Mouse (Mus musculus) adrenal gland (tissue): ENCODE measurements around the gene Flrt1.
"Not testable (repeated sequence)": the region's sequence is repeated elsewhere in the genome, so short reads cannot be mapped to it uniquely, and the experiment has no call there.

Experiments
- intact Hi-C: fragments of 180-260 bp; cut with DNase I; formaldehyde crosslinking; loops from one replicate; pipeline ENCODE4 v1.15.1; 2025

Flrt1 gene

DNA sequence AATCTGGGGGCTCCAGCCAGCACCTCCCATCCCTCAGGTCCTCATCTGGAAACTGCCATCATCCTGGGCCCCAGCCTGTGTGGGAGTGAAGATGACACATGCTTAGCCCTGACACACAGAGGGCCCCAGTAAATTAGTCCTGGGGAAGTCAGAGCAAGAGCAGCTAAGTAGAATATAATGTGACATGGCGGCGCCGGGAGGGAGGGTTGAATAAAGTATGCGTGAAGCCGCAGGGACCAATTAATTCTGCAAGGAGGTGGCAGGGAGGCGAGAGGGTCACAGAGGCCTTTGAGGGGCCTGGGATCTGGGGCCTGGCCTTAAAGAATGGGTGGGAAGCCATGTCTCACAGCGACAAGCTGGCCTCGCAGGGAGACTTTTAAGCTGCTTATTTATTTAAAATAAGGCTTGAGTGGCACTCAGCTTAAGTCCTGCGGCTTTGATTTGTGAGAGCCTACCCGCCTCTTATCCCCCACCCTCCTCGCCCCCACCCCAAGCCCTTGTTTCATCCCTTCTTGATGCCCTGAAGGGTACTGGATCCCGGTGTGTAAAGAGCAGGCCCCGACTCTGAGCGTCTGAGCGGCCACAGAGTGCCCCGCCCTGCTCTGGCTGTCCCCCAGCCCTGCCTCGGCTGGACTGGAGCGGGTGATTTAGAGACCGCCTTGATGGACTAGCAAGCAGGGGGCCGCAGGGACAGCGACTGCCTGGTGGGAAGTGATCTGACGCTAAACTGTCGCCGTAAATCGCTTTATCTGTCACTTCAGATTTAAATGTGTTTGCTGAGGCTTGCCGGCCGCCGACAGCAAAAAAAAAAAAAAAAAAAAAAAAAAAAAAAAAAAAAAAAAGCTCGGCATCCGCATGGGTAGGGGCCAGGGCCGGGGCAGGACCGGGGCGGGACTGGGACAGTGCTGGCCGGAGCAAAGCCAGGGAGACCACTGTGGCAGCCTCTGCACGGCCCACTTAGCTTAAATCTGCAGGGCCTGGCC is 35.5 kb downstream of the Flrt1 start:
- intact Hi-C loops = loop anchor here (5.0 to 10.0 kb wide), 2 partner anchors 37 to 345 kb away; partner anchors contain the start of genes 2700081O15Rik and Flrt1

DNA sequence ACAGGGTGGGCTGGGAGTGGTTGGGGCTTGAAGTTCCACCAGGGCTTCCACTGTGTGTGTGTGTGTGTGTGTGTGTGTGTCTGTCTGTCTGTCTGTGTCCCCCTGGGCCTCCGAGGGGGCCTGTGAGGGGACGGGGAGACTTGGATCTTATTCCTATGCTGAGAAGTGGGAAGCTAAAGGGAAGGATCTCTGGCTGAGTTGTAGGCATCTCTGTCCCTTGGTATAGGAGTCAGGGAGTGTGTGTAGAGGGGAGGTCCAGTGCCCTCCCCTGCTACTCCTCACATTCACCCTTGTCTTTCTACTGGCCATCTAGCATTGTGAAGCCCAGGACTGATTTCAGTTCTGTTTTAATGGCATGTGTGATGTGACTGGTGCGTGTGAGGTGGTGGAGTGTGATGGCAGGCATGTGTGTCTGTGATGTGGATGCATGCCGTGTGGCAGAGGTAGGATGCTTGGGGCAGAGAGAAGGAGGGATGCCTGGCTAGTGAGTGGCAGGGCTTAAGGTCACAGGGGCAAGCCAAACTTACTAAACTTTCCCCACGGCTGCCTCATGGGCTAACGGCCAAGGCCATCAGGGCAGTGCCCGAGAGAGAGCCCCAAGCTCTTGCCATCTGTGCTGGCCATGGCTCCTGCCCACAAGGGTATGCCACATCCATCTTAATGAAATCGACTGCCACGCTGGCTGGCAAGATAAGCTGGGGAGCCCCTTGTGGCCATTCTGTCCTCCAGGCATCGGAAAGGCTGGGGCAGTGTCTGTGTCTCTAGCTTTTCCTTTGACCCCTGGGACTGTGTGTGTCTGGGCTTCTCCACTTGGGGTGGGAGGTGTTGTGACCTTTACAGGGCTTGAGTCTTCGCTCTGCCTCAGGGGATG is 36.6 kb downstream of the Flrt1 start:
- intact Hi-C loops = loop anchor here (10.0 kb wide), 1 partner anchor 346 kb away; the partner anchor contains the start of gene 2700081O15Rik

DNA sequence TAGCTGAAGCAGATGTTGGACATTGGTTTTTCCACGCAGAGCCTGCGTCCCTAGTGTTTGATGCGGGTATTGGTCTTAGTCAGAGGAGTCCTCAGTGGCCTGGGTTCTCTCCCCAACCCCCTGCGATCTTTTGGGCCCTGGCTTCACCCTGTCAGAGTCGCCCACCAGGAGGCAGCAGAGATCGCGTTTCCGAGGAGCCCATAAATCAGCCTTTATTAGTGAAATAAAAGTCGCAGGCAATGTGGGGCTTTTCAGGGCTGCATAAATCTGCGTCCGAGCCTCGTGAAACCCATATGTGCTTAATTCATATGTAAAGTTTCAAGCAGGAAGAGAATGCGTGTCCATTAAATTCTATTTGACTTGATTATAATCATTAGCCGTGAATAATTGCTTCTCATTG is 37.4 kb downstream of the Flrt1 start:
- intact Hi-C loops = loop anchor here (10.0 kb wide), 1 partner anchor 347 kb away; the partner anchor contains the start of gene 2700081O15Rik

DNA sequence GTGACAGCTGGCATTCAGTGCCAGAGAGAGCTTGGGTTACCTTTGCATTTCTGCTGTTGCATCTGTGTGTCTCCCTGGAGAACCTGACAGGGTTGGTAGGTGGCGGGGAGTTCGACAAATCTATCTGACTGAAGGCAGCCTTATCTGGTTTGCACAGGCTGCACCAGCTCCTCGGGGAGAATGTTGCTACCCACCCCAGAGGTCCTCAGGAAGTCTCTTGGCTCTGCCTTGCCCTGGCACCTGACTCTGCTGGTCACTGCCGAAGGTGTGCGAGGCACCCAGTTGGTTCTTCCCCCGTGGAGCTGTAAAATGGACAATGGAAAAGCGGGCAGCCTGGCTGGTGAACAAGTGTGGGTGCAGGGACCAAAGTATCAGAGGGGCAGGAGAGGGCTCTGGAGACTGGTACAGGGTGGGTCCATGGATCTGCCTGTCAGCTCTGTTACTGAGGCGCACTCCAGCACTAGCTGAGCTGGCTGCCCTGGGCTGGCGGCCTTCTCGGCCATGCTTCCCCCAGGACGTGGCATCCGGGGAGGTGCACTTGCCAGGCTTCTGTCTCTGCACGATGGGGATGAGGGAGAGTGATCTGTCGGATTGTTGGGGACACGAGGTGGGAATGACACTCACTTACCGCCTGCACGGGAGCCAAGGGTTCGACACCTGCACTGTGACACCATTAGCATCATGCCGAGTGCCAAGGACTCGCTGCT is 38.0 kb downstream of the Flrt1 start:
- intact Hi-C loops = loop anchor here (1.0 to 10.0 kb wide), 2 partner anchors 129 to 347 kb away; partner anchors contain the start of gene 2700081O15Rik

DNA sequence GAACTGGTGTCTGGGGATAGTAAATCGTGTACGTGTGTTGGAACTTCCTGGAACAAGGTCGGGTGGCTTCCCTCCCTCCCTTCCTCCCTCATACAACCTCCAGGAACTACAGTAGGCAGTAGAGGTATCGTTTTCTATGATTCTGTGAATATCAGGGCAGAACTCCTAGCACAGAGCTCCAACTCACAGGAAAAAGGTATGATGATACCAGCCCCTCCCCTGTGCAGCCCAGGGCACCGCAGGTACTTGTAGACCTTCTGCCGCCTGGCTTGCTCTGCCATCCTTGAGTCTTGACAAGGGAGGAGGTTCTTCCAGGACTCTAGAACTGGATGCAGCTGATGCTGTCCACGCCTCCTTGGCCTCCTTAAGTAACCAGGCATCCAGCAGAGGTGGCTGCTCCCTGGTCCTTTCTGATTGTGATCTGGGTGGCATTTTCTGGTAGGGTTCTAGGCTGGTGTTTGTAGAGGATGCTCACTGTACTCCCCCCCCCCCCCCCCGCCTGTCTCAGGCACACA is 38.6 kb downstream of the Flrt1 start:
- intact Hi-C loops = loop anchor here (1.0 to 10.0 kb wide), 2 partner anchors 129 to 348 kb away; partner anchors contain the start of gene 2700081O15Rik

DNA sequence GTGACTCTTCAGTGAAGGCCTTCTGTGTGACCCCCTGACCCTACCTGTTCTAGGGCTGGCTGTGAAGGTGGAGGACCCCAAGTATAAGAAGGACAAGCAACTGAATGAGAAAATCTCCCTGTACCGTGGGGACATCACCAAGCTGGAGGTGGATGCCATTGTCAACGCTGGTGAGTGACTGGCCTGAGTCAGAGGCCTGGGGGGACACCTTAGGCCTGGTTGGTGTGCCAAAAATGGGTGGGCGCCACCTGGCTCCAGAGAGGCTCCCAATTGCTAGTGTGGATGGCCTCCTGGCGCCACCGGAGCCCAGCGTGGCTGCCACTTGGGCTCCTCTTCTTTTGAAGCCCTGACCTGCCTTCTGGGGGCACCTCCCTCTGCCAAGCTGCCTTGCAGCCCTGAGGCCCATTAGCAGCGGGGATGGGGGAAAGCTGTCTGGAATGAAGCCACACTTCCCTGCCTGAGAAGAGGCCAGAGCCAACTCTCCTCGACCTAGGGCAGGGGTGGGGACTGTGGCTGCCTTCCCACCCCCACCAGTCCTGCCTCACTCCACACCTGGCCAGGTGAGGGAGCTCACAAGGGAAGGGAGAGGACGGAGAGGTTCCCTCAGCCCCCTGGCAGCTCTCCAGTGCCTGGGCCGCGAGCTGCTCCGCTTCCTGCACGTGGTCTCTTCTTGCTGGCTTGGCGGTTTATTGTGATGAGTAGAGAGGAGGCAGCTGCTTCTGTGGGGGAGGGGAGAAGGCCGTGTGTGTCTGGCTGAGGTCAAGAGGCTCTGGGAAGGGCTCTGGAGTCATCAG is 39.3 kb downstream of the Flrt1 start:
- intact Hi-C loops = loop anchor here (10.0 kb wide), 1 partner anchor 349 kb away; the partner anchor contains the start of gene 2700081O15Rik

DNA sequence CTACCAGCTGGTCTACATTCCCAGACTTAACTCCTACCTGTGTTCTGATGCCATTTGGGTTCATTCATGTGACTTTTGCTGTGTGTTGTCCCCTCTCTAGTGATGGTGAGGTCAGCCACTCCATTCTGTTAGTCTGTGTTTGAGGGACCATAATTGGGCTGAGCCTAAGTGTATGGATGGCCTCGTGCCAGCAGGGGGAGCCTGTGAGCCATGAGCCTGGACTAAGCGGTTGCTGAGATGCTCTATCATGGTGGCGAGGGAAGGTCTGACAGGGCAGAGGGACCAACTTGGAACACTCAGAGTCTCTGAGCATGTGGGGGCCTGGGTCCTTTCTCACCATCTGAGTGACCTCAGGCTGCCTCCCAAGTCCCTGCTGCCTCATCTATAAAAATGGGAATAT is 41.0 kb downstream of the Flrt1 start:
- intact Hi-C loops = loop anchor here (10.0 kb wide), 1 partner anchor 350 kb away; the partner anchor contains the start of gene 2700081O15Rik

DNA sequence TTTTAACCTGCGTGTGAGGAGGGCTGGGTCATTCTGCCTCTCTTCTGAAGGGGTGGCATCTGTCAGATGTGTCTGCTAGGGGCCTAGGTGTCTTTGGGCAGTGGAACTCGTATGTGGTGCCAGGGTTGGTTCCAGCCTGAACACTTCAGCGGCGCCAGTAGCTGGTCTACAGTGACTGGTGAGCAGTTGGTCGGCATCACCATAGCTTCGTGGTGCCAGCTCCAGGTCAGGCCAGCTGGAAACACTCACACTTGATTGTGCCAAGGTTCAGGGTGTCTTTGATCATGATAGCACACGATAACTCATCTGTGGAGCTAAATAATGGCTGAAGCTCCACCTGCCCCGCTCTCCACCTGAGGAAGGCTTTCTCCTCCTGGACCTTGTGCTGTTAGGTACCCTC is 42.6 kb downstream of the Flrt1 start:
- intact Hi-C loops = loop anchor here (10.0 kb wide), 1 partner anchor 352 kb away; the partner anchor contains the start of gene 2700081O15Rik

DNA sequence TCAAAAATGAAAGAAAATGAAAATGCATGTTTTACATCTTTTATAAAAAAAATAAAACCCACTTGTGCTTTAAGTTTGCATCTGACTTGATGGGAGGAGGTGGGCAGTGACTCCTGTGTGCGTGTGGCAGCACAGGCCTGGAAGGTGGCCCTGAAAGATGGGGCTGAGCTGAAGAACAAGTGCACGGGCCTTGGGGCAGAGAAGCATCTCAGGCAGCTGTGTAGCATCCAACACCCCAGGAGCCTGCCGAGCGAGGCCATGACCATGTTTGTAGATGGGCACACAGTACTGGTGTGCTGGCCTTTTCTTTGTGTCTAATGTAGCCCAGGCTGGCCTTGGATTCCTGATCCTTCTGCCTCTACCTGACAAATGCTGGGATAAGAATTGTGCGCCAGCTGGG is 43.4 kb downstream of the Flrt1 start:
- intact Hi-C loops = loop anchor here (10.0 kb wide), 1 partner anchor 353 kb away; the partner anchor contains the start of gene 2700081O15Rik

DNA sequence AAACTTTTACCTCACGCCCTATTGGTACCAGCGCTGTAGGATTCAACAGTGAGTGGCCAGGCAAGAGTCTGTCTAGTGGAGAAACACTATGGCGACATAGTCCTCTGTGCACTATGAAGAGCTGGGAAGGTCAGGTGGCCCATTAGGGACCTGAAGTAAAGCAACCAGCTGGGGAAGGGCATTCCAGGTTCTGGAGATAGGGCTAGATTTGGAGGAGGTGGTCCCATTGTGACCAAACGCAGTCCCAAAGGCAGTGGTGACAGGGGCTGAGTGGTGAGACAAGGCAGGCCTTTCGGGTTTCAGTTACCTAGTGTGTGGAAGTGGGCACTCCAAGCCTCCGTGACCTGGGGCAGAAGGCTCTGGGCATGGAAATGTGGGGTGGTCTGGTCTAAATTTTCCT is 47.0 kb downstream of the Flrt1 start:
- intact Hi-C loops = no loop called here

DNA sequence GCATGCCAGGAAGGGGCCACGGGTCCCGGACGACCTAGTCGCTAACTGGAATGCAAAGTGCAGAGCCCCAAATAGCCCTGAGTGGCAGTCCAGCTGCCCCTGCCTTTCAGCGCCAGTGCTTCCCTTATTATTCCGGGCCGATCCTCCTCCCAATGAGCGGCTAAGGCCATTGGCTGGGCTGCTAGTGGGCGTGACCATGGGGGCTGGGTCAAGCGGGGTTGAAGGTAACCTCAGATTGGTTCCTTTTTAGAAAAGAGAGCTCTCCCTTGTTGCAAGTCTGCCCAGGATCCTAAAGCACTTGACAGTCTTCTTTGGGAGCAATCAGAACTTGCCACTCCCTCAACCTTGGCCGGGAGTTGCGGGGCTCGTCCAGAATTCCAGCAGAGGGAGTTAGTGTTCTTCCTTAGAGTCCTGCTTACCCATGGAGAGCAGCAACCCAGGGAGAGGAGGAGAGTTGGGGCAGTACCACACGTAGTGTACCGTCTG is 47.8 kb downstream of the Flrt1 start:
- intact Hi-C loops = no loop called here

DNA sequence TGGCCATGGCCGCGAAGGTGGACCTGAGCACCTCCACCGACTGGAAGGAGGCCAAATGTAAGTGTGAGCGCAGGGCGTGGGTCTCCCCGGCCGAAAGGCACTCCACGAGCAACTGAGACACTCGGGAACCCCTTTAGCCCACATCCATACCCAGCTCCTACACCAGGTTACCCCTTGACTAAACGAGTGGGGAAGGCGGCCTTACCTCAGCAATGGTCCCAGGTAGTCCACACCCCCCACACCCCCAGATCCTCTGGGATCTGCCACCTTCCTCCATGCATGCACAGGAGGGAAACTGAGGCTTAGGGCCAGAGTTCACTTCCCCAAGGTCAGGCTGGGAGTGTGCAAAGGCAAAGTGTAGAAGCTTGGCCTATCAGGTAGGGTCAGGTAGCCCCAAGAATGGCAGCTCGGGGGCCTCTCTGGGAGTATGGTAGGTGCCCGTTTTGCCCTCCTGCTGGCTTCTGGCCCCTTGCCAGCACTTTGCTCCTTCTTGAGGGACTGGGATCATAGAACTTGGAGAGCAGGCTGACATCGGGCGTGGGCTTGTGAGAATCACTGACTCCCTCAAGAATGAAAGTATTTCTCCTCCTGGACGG is 48.3 kb downstream of the Flrt1 start:
- intact Hi-C loops = no loop called here

DNA sequence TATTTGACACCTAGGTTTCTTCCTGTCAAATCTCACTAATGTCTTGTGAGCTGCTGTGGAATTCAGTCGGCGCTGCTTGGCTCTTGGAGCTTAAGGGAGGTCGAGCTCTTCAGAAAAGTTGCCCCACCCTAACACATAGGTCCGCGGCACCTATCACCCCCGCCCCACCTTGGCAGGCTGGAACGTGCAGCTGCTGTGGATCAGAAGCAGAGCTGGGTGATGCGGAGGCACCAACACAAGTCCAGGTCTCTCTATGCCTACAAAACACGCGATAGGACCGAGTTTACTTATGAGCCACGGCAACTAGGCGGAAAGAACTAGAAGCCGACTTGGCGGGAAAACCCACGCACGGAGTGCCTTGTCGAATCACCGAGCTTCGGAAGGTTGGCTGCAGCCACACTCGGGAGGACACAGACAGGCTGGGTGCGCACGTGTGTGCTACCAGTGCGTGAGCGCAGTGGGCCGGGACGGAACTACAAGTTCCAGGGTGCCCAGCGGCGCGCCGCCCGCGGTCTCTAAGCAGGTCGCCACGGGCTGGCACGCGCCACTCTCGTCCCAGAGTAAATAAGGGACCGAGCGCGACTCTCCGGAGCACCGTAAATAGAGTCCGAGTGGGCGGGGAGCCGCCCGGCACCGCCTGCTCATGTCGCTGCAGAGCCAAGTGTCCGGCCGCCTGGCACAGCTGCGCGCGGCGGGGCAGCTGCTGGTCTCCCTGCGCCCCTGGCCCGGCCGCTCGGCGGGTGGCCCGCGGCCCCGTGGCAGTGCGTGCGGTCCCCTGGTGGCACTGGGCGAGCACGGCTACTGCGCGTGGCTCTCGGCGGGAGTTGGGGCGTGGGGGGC is 49.1 kb downstream of the Flrt1 start, which contains the start of gene Macrod1:
TSS of gene Macrod1 (plus strand) at position 563 of the 840 bp plus-strand sequence.
- intact Hi-C loops = no loop called here

DNA sequence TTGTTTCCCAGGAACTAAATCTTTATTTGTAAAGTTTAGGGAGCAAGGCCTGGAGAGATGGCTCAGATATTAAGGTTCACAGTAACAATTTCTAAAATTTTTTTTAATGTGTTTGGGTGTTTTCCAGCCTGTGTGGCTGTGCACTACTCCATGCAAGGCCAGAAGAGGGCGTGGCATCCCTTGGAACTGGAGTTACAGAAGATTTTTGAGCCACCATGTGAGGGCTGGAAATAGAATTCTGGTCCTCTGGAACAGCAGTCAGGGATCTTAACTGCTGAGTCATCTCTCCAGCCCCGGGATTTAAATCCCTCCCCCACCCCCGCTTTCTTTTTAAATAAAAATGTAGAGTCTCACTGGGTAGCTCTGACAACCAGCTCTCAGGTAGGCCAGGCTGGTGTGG is 50.4 kb downstream of the Flrt1 start:
- intact Hi-C loops = no loop called here

DNA sequence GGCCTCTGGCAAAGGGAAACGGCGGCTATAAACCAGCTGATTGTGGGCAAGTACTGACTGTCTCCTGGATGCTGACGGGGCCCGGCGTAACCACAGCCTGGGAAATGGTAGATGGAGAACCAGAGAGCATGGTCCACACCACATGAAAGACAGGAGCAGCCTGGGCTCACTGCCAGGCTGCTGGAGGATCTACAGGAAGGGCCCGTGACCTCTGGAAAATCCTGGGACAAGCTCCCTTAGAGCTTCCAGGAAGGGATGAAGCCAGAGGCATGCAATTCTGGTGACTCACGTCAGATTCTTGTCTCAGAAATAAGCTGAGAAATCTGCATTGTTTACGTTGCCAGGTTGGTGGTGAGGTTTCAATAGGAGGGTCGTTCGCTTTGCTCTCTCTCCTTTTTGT is 50.8 kb downstream of the Flrt1 start:
- intact Hi-C loops = no loop called here

DNA sequence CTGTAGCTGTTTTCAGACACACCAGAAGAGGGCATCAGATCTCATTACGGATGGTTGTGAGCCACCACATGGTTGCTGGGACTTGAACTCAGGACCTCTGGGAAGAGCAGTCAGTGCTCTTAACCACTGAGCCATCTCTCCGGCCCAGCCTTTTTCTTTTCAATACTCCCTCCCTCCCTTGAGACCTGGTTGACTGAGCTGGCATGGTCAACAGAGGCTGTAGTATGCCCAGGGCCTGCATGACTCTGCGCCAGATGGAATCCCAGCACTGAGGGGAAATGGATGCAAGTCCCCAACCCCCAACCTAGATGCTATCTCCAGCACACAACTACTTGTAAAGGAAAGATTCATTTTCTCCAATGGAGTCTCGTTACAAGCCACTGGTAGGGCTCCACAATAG is 52.1 kb downstream of the Flrt1 start:
- intact Hi-C loops = not testable (repeated sequence)

DNA sequence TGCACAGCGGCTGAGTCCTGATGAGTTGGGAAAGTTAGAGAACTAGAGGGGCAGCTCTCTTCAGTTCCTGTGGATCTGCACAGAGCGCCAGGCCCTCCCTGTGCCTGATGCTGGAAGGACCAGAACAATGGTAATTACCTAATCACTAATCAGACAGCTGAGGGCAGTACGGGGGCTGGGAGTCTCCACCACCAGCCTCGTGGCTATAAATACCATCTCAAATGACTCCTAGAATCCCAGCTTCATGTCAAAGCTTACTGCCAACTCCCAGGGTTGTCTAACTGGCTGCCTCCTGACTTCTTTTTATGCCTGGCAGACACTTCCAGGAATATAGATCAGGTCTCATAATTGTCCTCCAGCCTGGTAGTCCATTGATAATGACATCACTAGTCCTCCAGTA is 60.8 kb downstream of the Flrt1 start:
- intact Hi-C loops = no loop called here

DNA sequence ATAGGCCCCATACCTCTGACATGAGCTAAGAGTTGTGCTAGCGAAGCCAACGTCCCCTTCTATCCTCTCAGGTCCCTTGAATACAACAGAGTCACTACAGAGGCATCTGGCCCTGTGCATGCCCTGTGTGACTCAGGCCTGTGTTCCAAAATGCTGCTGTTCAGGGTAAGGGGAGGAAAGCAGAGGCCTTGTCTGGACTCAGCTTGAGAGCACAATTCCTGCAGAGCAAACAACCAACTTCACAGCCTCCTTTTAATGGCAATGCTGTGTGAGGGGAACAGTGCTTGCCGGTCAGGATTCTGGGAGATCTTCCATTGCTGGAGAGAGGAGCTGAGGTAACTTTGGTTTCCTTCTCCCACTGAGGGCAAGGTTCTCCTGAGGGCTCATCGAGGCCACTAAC is 61.2 kb downstream of the Flrt1 start:
- intact Hi-C loops = no loop called here
